ENCODE assay signal across 24 mouse cellular contexts in genomic region chr12:36842957-36843356, GRCm38 (mm10).
A peak's percentile ranks its signal among the peaks of the same experiment; 100 is the strongest.
DNase-seq lines count a peak whose midpoint lies in the region; ATAC-seq and TF ChIP-seq lines count a peak whose summit lies in the region.
"Had no signal": no experiment of that assay in that cellular context is flagged by ENCODE, and none has a peak within 500 bp of the region (broad histone marks: within the 10 kb centered on the region; RNA-seq: fewer than 3 reads in every experiment).

No protein-coding gene starts in this region.

- no peaks in the 10 kb centered on the region for H3K9me3 ChIP-seq in liver, embryonic 14.5 days (ENCODE audit: control insufficient read depth, low read length)
- no peaks in the 10 kb centered on the region for H3K9me3 ChIP-seq in liver, embryonic 12.5 days (replicated peaks)
- H3K9me3 ChIP-seq: heart, embryonic 12.5 days; heart, embryonic 15.5 days had no signal

- no peak overlapping the region for H3K4me3 ChIP-seq in liver, embryonic 14.5 days (ENCODE audit: insufficient read depth in 1 of 2, low read depth in 2 of 2, low read length in 2 of 2)
- no peak overlapping the region for H3K4me3 ChIP-seq in liver, embryonic 12.5 days
- H3K4me3 ChIP-seq: gastrocnemius, adult 2 months; heart, embryonic 12.5 days; heart, embryonic 15.5 days had no signal

- H3K9ac ChIP-seq in liver, embryonic 14.5 days (replicated peaks): no peak overlapping the region
- H3K9ac ChIP-seq in liver, embryonic 12.5 days: no peak overlapping the region
- H3K9ac ChIP-seq: forebrain, postnatal 0 days; heart, embryonic 12.5 days; heart, embryonic 15.5 days; hindbrain, embryonic 14.5 days had no signal

- no peak overlapping the region for H3K27ac ChIP-seq in liver, embryonic 14.5 days
- H3K27ac ChIP-seq in liver, embryonic 12.5 days: no peak overlapping the region
- H3K27ac ChIP-seq: gastrocnemius, adult 2 months; heart, embryonic 15.5 days; hindbrain, embryonic 14.5 days; hindbrain, postnatal 0 days had no signal

- H3K4me2 ChIP-seq in liver, embryonic 14.5 days (ENCODE audit: low read depth): no peak overlapping the region
- no peak overlapping the region for H3K4me2 ChIP-seq in liver, embryonic 12.5 days
- H3K4me2 ChIP-seq: heart, embryonic 12.5 days; heart, embryonic 15.5 days; hindbrain, embryonic 14.5 days had no signal

- WGBS in liver, embryonic 14.5 days (ENCODE audit: insufficient replicate concordance): 48% methylated on average over 1 of the region's 1 CpGs
- WGBS in liver, embryonic 12.5 days (ENCODE audit: insufficient replicate concordance): 52% methylated on average over 1 of the region's 1 CpGs

- H3K27me3 ChIP-seq in liver, embryonic 14.5 days (ENCODE audit: control insufficient read depth, insufficient read depth, low read length): no peaks in the 10 kb centered on the region
- no peaks in the 10 kb centered on the region for H3K27me3 ChIP-seq in liver, embryonic 12.5 days (replicated peaks)
- H3K27me3 ChIP-seq: heart, embryonic 12.5 days; heart, embryonic 15.5 days had no signal

- no peak for TF ChIP-seq EP300 in liver, embryonic 14.5 days (IDR thresholded peaks at IDR 0.05; ENCODE audit: low read depth)

- no peak for TF ChIP-seq CTCF in liver, embryonic 14.5 days (IDR thresholded peaks at IDR 0.05; ENCODE audit: low read depth)

- ATAC-seq in liver, embryonic 14.5 days (ENCODE audit: insufficient read depth): peak; percentile 43; the same call in 1 of the 2 replicates
- ATAC-seq in liver, embryonic 12.5 days: no peak
- peak; percentile 35 for ATAC-seq in granulocyte monocyte progenitor cell, adult 5-6 weeks (replicated peaks; ENCODE audit: poor library complexity, severe bottlenecking)
- peak; percentile 74 for ATAC-seq in megakaryocyte progenitor cell, adult 5-6 weeks (replicated peaks; ENCODE audit: poor library complexity)
- ATAC-seq: CD4-positive, CD25-positive, alpha-beta regulatory T cell, adult 4 months; forebrain, embryonic 14.5 days; forebrain, postnatal 0 days; hindbrain, postnatal 0 days had no signal

- H3K4me1 ChIP-seq in liver, embryonic 14.5 days (replicated peaks; ENCODE audit: control insufficient read depth in 2 of 2, insufficient read depth in 2 of 2, low read length in 1 of 2): no peaks in the 10 kb centered on the region
- H3K4me1 ChIP-seq in liver, embryonic 12.5 days: no peaks in the 10 kb centered on the region
- H3K4me1 ChIP-seq: heart, embryonic 12.5 days; heart, embryonic 15.5 days had no signal

- no peaks in the 10 kb centered on the region for H3K36me3 ChIP-seq in liver, embryonic 14.5 days (replicated peaks; ENCODE audit: control insufficient read depth, insufficient read depth, low read depth)
- no peaks in the 10 kb centered on the region for H3K36me3 ChIP-seq in liver, embryonic 12.5 days
- H3K36me3 ChIP-seq: heart, embryonic 12.5 days; heart, embryonic 15.5 days had no signal

- peak in 1 of 3 experiments; percentile 3 for DNase-seq in liver, embryonic 14.5 days (ENCODE audit: low read depth in 3 of 3, low spot score in 3 of 3)
- DNase-seq in urinary bladder, adult 2 months (ENCODE audit: low spot score): no peak
- no peak for DNase-seq in cerebellum, adult 9-10 months
- DNase-seq: adrenal gland, adult 2 months; adrenal gland, postnatal 14 days; cerebellum, adult 11 months; cerebellum, adult 2 months; cerebellum, postnatal 10 days; cerebellum, postnatal 36 days; forebrain, postnatal 0 days; gastrocnemius, adult 2 months; gastrocnemius, postnatal 14 days; heart, adult 18-20 months; heart, postnatal 10 days; heart, postnatal 4 days had no signal
